Mouse (Mus musculus) lung, embryonic 14.5 days (tissue): ENCODE measurements around the gene Prok1. TPM values are rescaled to one million over a fixed set of nuclear protein-coding genes. Genes with fewer than 3 reads are reported as not detected.

Experiments used
- ATAC-seq: fragments of 200-750 bp; cut with Nextera tagmentation; 2 replicates; pipeline ENCODE4 v1.8.0; 2017; ENCODE audit warnings: mild to moderate bottlenecking, moderate TSS enrichment, moderate library complexity; ENCODE audit not compliant: insufficient read depth
- DNase-seq: peaks from one replicate; pipeline ENCODE4 v3.0.0-alpha.2; 2015
- H3K27ac ChIP-seq: fragments of 300-500 bp; sonication (generic); 2 replicates; pipeline ENCODE4 v1.5.1; 2014; ENCODE audit warnings: low read depth, mild to moderate bottlenecking, moderate library complexity
- H3K27me3 ChIP-seq: fragments of 300-500 bp; sonication (generic); 2 replicates; pipeline ENCODE4 v1.6.1; 2014; ENCODE audit warnings: low read length, control low read depth; ENCODE audit not compliant: insufficient read depth
- H3K36me3 ChIP-seq: fragments of 300-500 bp; sonication (generic); 2 replicates; pipeline ENCODE4 v1.6.1; 2014; ENCODE audit warnings: control low read depth; ENCODE audit not compliant: insufficient read depth
- H3K4me1 ChIP-seq: fragments of 300-500 bp; sonication (generic); 2 replicates; pipeline ENCODE4 v1.6.1; 2014; ENCODE audit warnings: antibody characterized with exemption, control low read depth; ENCODE audit not compliant: insufficient read depth
- H3K4me2 ChIP-seq: fragments of 300-500 bp; sonication (generic); 2 replicates; pipeline ENCODE4 v1.6.1; 2014; ENCODE audit warnings: mild to moderate bottlenecking
- H3K4me3 ChIP-seq: fragments of 300-500 bp; sonication (generic); 2 replicates; pipeline ENCODE4 v1.5.1; 2014; ENCODE audit warnings: low read depth, low read length
- H3K9ac ChIP-seq: fragments of 300-500 bp; sonication (generic); 2 replicates; pipeline ENCODE4 v1.6.1; 2014
- H3K9me3 ChIP-seq: fragments of 300-500 bp; sonication (generic); 2 replicates; pipeline ENCODE4 v1.6.1; 2016; ENCODE audit warnings: low read depth, low read length, control low read depth
- CTCF ChIP-seq: IDR thresholded peaks from 2 replicates; pipeline ENCODE4 v1.5.1; 2016; ENCODE audit warnings: antibody characterized with exemption, low read depth
- WGBS: fragments of 180-500 bp; shearing (Covaris S2); extraction: QIAGEN DNeasy Blood & Tissue Kit; methylation state at CpG from one replicate; pipeline ENCODE4 v1.1.7; 2014; 5-methylcytosine and 5-hydroxymethylcytosine counted together
- polyA plus RNA-seq: library from polyadenylated mRNA; unstranded; fragments of >200 nt; fragmentation: Nextera tagmentation; extraction: Ambion mirVana; gene quantifications from 2 replicates; pipeline ENCODE4 v1.2.1, GENCODE M21; 2014

Prok1 gene
- polyA plus RNA-seq, 1 experiment from 2014 or later = 0.12 TPM

- no peak for TF ChIP-seq CTCF
- no peaks in the 10 kb centered on the region for H3K9me3 ChIP-seq
- no peak overlapping the region for H3K4me3 ChIP-seq
- H3K27ac ChIP-seq = no peak overlapping the region
- no peak for DNase-seq
- H3K27me3 ChIP-seq = no peaks in the 10 kb centered on the region
- H3K9ac ChIP-seq = no peak overlapping the region
- no peak for ATAC-seq
- no peaks in the 10 kb centered on the region for H3K36me3 ChIP-seq
- no peaks in the 10 kb centered on the region for H3K4me1 ChIP-seq
- 76% methylated on average over 8 of the region's 8 CpGs for WGBS
- H3K4me2 ChIP-seq = no peak overlapping the region
Measured at GRCm38 (mm10) chr3:107238471-107238980, 981 bp downstream of the Prok1 start.

- Histone ChIP-seq H3K27me3 (no peaks in the 10 kb centered on the region), H3K27ac (no peak overlapping the region), H3K9me3 (no peaks in the 10 kb centered on the region), H3K4me2 (no peak overlapping the region), H3K4me1 (no peaks in the 10 kb centered on the region), H3K9ac (no peak overlapping the region), H3K4me3 (no peak overlapping the region), H3K36me3 (no peaks in the 10 kb centered on the region)
- WGBS = 37% methylated on average over 2 of the region's 2 CpGs
- no peak for TF ChIP-seq CTCF
- ATAC-seq (no peak), DNase-seq (no peak)
Measured at GRCm38 (mm10) chr3:107238051-107238450, 1.5 kb downstream of the Prok1 start.

GRCm38 (mm10) chr3:107233945-107234344 lies 5.6 kb downstream of the Prok1 start:
- TF ChIP-seq CTCF = no peak
- H3K9me3 ChIP-seq = no peaks in the 10 kb centered on the region
- DNase-seq (no peak), ATAC-seq (0 out of 2 replicates have a peak, but pooled peaks have one; percentile 14)
- no peaks in the 10 kb centered on the region for H3K4me1 ChIP-seq
- no peak overlapping the region for H3K4me2 ChIP-seq
- WGBS = 32% methylated on average over 2 of the region's 2 CpGs
- no peaks in the 10 kb centered on the region for H3K27me3 ChIP-seq
- H3K27ac ChIP-seq = no peak overlapping the region
- H3K4me3 ChIP-seq = no peak overlapping the region
- no peaks in the 10 kb centered on the region for H3K36me3 ChIP-seq
- H3K9ac ChIP-seq = no peak overlapping the region

GRCm38 (mm10) chr3:107233351-107233813 lies 6.1 kb downstream of the Prok1 start:
- Histone ChIP-seq H3K4me1 (no peaks in the 10 kb centered on the region), H3K27ac (no peak overlapping the region), H3K36me3 (no peaks in the 10 kb centered on the region), H3K9me3 (no peaks in the 10 kb centered on the region), H3K4me3 (no peak overlapping the region), H3K27me3 (no peaks in the 10 kb centered on the region), H3K9ac (no peak overlapping the region), H3K4me2 (no peak overlapping the region)
- TF ChIP-seq CTCF = peak; percentile 94
- peak; percentile 94 for DNase-seq
- peak; percentile 19; the same call in 1 of the 2 replicates for ATAC-seq
- WGBS = 7% methylated on average over 11 of the region's 11 CpGs

- ATAC-seq = no peak
- Histone ChIP-seq H3K4me2 (no peak overlapping the region), H3K4me3 (no peak overlapping the region), H3K4me1 (no peaks in the 10 kb centered on the region), H3K9me3 (no peaks in the 10 kb centered on the region), H3K27me3 (no peaks in the 10 kb centered on the region), H3K27ac (no peak overlapping the region), H3K36me3 (no peaks in the 10 kb centered on the region), H3K9ac (no peak overlapping the region)
- TF ChIP-seq CTCF = no peak
- no peak for DNase-seq
- 60% methylated on average over 4 of the region's 4 CpGs for WGBS
Measured at GRCm38 (mm10) chr3:107231202-107231601, 8.3 kb downstream of the Prok1 start.

- Histone ChIP-seq H3K27me3 (no peaks in the 10 kb centered on the region), H3K27ac (no peak within 1 kb of the TSS), H3K4me2 (no peak within 1 kb of the TSS), H3K9me3 (no peaks in the 10 kb centered on the region), H3K4me3 (no peak within 1 kb of the TSS), H3K9ac (no peak within 1 kb of the TSS), H3K36me3 (no peaks in the 10 kb centered on the region), H3K4me1 (no peaks in the 10 kb centered on the region)
- ATAC-seq = no peak
- TF ChIP-seq CTCF = no peak
- no peak for DNase-seq
- 13% methylated on average over 1 of the region's 1 CpGs for WGBS
Measured at GRCm38 (mm10) chr3:107230527-107230926, 9.0 kb downstream of the Prok1 start, which contains the start of gene A630076J17Rik. A630076J17Rik (plus strand) TSS chr3:107230614.

GRCm38 (mm10) chr3:107229822-107230221 lies 9.7 kb downstream of the Prok1 start:
- ATAC-seq (peak; percentile 70), DNase-seq (peak; percentile 51)
- Histone ChIP-seq H3K9me3 (no peaks in the 10 kb centered on the region), H3K36me3 (no peaks in the 10 kb centered on the region), H3K27ac (no peak overlapping the region), H3K4me3 (no peak overlapping the region), H3K27me3 (no peaks in the 10 kb centered on the region), H3K9ac (no peak overlapping the region), H3K4me1 (no peaks in the 10 kb centered on the region), H3K4me2 (no peak overlapping the region)
- no peak for TF ChIP-seq CTCF
- WGBS = 20% methylated on average over 5 of the region's 5 CpGs

- DNase-seq (no peak), ATAC-seq (no peak)
- WGBS = 59% methylated on average over 5 of the region's 5 CpGs
- H3K4me1 ChIP-seq = no peaks in the 10 kb centered on the region
- H3K27me3 ChIP-seq = no peaks in the 10 kb centered on the region
- H3K4me3 ChIP-seq = no peak overlapping the region
- H3K9me3 ChIP-seq = no peaks in the 10 kb centered on the region
- H3K9ac ChIP-seq = no peak overlapping the region
- no peak overlapping the region for H3K27ac ChIP-seq
- no peak for TF ChIP-seq CTCF
- no peak overlapping the region for H3K4me2 ChIP-seq
- no peaks in the 10 kb centered on the region for H3K36me3 ChIP-seq
Measured at GRCm38 (mm10) chr3:107229221-107229620, 10.3 kb downstream of the Prok1 start.
